Mouse (Mus musculus) hindbrain, embryonic 16.5 days (tissue): ENCODE data around the gene Ubald2. TPM values are rescaled to one million over a fixed set of nuclear protein-coding genes. Genes with fewer than 3 reads are reported as not detected.
"Not testable (repeated sequence)": the region's sequence is repeated elsewhere in the genome, so short reads cannot be mapped to it uniquely, and the experiment has no call there.

Experiments
- ATAC-seq: fragments of 200-750 bp; cut with Nextera tagmentation; 2 replicates; pipeline ENCODE4 v1.8.0; 2017; ENCODE audit warnings: moderate TSS enrichment, moderate library complexity
- H3K27ac ChIP-seq: fragments of 300-500 bp; sonication (generic); 2 replicates; pipeline ENCODE4 v1.5.1; 2014; ENCODE audit warnings: low read depth, mild to moderate bottlenecking, control low read depth, low read length, moderate library complexity
- H3K27me3 ChIP-seq: fragments of 300-500 bp; sonication (generic); replicated peaks from 2 replicates; pipeline ENCODE4 v1.6.1; 2014; ENCODE audit warnings: low read length; ENCODE audit not compliant: control insufficient read depth, insufficient read depth
- H3K36me3 ChIP-seq: fragments of 300-500 bp; sonication (generic); 2 replicates; pipeline ENCODE4 v1.6.1; 2014; ENCODE audit warnings: mild to moderate bottlenecking, low read length, moderate library complexity, mixed read lengths; ENCODE audit not compliant: control insufficient read depth, insufficient read depth
- H3K4me1 ChIP-seq: fragments of 300-500 bp; sonication (generic); 2 replicates; pipeline ENCODE4 v1.6.1; 2014; ENCODE audit warnings: low read depth, low read length; ENCODE audit not compliant: control insufficient read depth, insufficient read depth
- H3K4me2 ChIP-seq: fragments of 300-500 bp; sonication (generic); 2 replicates; pipeline ENCODE4 v1.6.1; 2014; ENCODE audit warnings: mild to moderate bottlenecking, low read length, control low read depth, moderate library complexity
- H3K4me3 ChIP-seq: fragments of 300-500 bp; sonication (generic); 2 replicates; pipeline ENCODE4 v1.5.1; 2014; ENCODE audit warnings: mild to moderate bottlenecking, low read length, control low read depth, moderate library complexity
- H3K9ac ChIP-seq: fragments of 300-500 bp; sonication (generic); 2 replicates; pipeline ENCODE4 v1.6.1; 2014; ENCODE audit warnings: low read depth, mild to moderate bottlenecking, control low read depth, low read length, moderate library complexity
- H3K9me3 ChIP-seq: fragments of 300-500 bp; sonication (generic); 2 replicates; pipeline ENCODE4 v1.6.1; 2014; ENCODE audit warnings: mild to moderate bottlenecking, low read length, moderate library complexity; ENCODE audit not compliant: control insufficient read depth
- WGBS: fragments of 180-500 bp; shearing (Covaris S2); extraction: QIAGEN DNeasy Blood & Tissue Kit; methylation state at CpG from one replicate; pipeline ENCODE4 v1.1.7; 2014; 5-methylcytosine and 5-hydroxymethylcytosine counted together
- polyA plus RNA-seq: library from polyadenylated mRNA; unstranded; fragments of >200 nt; fragmentation: Nextera tagmentation; extraction: Ambion mirVana; gene quantifications from 2 replicates; pipeline ENCODE4 v1.2.1, GENCODE M21; 2015

Ubald2 gene
- polyA plus RNA-seq, 1 experiment from 2014 or later, result 28.3 TPM

DNA sequence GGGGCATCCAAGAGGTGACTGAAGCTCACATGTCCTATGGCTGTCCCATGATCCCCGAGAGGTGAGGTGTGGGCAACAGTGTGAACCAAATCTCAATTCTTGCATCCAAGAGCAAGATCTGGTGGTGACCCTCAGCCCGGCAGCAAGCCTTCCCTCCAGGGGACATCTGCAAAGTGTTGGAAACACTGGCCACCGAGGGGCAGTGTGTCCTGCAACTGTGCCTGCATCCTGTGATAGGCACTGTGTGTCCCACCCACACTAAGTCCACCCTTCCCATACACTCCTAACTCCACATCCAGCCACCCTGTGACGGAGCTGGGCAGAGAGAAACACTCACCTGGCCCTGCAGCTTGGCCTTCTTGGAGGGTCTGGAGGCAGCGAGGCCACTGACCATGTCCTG lies 13.9 kb downstream of the Ubald2 start:
- Histone ChIP-seq H3K4me2 (no peak overlapping the region), H3K36me3 (no peaks in the 10 kb centered on the region), H3K9ac (no peak overlapping the region), H3K27ac (no peak overlapping the region), H3K4me1 (peaks cover 4% of the 10 kb centered on the region; the same call in 1 of the 2 replicates), H3K9me3 (peaks cover 2% of the 10 kb centered on the region; the same call in 1 of the 2 replicates), H3K27me3 (peaks cover 10% of the 10 kb centered on the region), H3K4me3 (no peak overlapping the region)
- WGBS, result 74% methylated on average over 5 of the region's 5 CpGs
- no peak for ATAC-seq

DNA sequence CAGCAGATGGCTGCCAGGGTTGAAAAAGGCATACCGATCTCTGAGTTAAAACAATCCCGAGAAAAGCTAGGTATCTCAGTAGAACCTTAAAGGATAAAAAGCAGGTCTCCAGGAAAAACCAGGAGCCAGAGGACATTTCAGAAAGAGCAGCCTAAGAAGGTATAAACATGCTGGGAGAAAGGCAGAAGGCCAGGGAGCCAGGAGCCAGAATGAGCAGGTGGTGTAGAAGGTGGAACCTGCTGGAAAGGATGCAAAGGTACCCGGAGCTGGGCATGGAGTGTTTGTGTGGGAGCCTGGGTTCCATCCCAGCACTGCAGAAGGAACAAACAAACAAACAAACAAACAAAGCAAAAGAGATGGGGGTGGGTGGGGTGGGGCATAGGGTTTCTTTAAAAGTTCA lies 15.4 kb downstream of the Ubald2 start:
- H3K4me1 ChIP-seq, result peaks cover 4% of the 10 kb centered on the region; the same call in 1 of the 2 replicates
- H3K4me3 ChIP-seq, result no peak overlapping the region
- ATAC-seq, result no peak
- no peaks in the 10 kb centered on the region for H3K36me3 ChIP-seq
- WGBS, result 94% methylated on average over 3 of the region's 3 CpGs
- no peak overlapping the region for H3K27ac ChIP-seq
- H3K9ac ChIP-seq, result no peak overlapping the region
- peaks cover 10% of the 10 kb centered on the region for H3K27me3 ChIP-seq
- H3K4me2 ChIP-seq, result no peak overlapping the region
- H3K9me3 ChIP-seq, result peaks cover 2% of the 10 kb centered on the region; the same call in 1 of the 2 replicates

DNA sequence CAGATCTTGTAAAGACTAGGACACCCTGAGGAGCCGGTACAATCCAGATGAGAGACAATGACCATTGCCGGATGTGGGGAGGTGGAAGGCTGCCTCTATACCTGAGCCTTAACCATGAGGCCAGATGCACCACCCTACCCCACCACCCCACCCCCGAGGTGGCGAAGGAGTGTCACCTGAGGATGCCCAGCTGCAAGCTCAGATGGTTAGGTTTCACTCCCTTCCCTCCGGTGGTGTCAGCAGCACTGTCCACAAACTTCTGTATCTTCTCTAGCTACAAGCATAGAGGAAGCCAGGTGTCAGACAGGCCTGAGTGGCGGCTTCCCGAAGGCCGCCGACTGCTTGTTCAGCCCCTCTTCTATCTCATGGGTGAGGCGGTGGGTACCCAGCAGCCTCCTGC lies 20.0 kb downstream of the Ubald2 start:
- peaks cover 2% of the 10 kb centered on the region; the same call in 1 of the 2 replicates for H3K9me3 ChIP-seq
- H3K4me1 ChIP-seq, result no peaks in the 10 kb centered on the region
- H3K27ac ChIP-seq, result no peak overlapping the region
- no peak for ATAC-seq
- 86% methylated on average over 10 of the region's 10 CpGs for WGBS
- H3K27me3 ChIP-seq, result no peaks in the 10 kb centered on the region
- no peaks in the 10 kb centered on the region for H3K36me3 ChIP-seq
- no peak overlapping the region for H3K4me3 ChIP-seq
- H3K9ac ChIP-seq, result no peak overlapping the region
- H3K4me2 ChIP-seq, result no peak overlapping the region

DNA sequence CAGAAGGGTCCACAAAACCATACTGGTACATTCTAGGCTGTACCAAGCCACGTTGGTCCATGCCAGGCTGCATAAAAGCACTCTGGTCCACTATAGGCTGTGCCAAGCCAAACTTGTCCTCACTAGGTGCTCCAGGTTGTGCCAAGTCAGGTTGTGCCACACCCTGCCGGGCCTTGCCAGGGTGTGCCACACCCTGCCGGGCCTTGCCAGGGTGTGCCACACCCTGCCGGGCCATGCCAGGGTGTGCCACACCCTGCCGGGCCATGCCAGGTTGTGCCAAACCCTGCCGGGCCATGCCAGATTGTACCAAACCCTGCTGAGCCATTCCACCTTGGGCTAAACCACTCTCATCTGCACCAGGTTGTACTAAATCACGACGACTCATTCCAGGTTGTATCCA lies 22.3 kb downstream of the Ubald2 start:
- Histone ChIP-seq H3K27ac (no peak overlapping the region), H3K4me3 (no peak overlapping the region), H3K9me3 (no peaks in the 10 kb centered on the region), H3K4me1 (no peaks in the 10 kb centered on the region), H3K27me3 (no peaks in the 10 kb centered on the region), H3K9ac (no peak overlapping the region), H3K36me3 (no peaks in the 10 kb centered on the region), H3K4me2 (no peak overlapping the region)
- 85% methylated on average over 8 of the region's 8 CpGs for WGBS
- ATAC-seq, result no peak

DNA sequence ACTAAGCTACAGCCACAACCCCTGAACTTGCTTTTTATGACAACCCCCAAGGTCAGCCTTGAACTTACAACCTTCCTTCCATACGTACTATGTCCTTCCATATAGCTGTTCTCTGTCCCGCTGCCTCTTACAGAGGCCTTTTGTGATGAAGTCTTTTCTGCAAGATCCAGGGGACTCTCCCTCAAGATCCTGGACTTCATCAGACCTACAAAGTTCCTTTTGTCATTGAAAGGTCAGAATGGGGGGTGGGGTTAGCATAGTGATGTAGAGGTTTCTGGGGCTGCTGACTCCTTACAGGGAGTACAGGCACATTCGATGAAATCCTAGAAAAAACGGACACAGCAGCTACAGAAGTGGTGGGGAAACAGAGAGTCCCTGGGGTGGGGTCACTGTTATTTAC lies 25.9 kb downstream of the Ubald2 start:
- Histone ChIP-seq H3K27me3 (no peaks in the 10 kb centered on the region), H3K36me3 (no peaks in the 10 kb centered on the region), H3K9me3 (no peaks in the 10 kb centered on the region), H3K9ac (no peak overlapping the region), H3K4me1 (no peaks in the 10 kb centered on the region), H3K4me3 (no peak overlapping the region), H3K4me2 (no peak overlapping the region), H3K27ac (no peak overlapping the region)
- 61% methylated on average over 4 of the region's 4 CpGs for WGBS
- ATAC-seq, result no peak

DNA sequence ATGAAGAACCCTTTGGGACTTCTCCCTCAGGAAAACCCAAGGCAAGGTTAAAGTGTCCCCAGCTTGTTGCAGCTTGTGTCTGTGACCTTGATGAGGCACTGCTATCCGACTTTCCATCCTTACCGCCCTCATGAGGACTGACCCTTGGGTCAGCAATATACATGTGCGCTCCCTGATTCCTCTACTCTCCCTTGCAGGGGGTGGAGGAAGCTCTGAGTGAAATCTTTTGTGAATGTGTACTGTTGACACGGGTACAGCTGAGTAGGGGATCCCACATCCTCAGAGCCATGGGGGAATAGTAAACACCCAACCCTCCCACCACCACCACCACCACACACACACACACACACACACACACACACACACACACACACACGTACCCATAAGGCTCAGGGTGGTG lies 29.4 kb downstream of the Ubald2 start:
- ATAC-seq, result peak; percentile 4; the same call in 1 of the 2 replicates
- 70% methylated on average over 5 of the region's 5 CpGs for WGBS

DNA sequence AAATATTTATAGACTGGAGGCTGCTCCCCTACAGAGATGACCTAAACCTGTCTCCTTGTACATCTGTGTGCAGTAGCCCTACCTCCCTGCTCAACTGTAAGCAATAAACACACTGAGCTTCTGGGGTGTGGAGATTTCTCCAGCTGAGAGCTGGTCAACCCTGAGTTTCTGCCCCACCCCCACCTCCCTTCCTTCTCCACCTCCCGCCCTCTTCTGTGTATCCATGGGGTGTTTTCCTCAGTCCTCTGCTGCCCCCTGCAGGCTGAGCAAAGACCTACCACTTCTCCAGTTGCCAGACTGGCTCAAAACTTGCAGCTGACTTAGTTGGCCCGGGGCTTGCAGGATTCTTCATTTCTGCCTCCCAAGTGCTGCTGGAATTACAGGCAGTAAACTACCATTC lies 29.9 kb downstream of the Ubald2 start:
- H3K9ac ChIP-seq, result no peak overlapping the region
- no peaks in the 10 kb centered on the region for H3K4me1 ChIP-seq
- ATAC-seq, result peak; percentile 60
- H3K4me2 ChIP-seq, result no peak overlapping the region
- WGBS, result 21% methylated on average over 2 of the region's 2 CpGs
- no peaks in the 10 kb centered on the region for H3K36me3 ChIP-seq
- no peak overlapping the region for H3K27ac ChIP-seq
- H3K27me3 ChIP-seq, result no peaks in the 10 kb centered on the region
- H3K4me3 ChIP-seq, result no peak overlapping the region
- no peaks in the 10 kb centered on the region for H3K9me3 ChIP-seq

More for the DNA sequence above, 29.4 kb downstream of the Ubald2 start:
- Histone ChIP-seq H3K4me1 (no peaks in the 10 kb centered on the region), H3K4me2 (no peak overlapping the region), H3K4me3 (no peak overlapping the region), H3K9ac (no peak overlapping the region), H3K9me3 (no peaks in the 10 kb centered on the region), H3K36me3 (no peaks in the 10 kb centered on the region), H3K27me3 (no peaks in the 10 kb centered on the region), H3K27ac (no peak overlapping the region)

DNA sequence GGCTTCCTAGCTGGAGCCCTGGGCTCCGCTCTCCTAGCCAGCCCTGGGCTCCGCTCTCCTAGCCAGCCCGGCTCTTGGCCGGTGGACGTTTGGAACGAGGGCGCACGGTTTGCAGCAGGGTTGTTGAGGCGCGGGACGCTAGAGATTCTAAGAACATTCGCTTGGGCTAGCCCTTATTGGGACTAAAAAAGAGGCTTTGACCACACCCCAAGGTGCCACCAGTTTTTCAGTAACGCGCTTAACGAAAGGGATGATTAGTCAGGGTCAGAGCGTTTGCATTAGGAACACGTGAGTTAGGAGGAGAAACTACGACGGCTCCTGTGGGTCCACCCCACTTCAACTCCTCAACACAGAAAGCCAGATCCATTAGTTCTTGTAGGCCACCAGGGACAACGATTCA lies 32.2 kb downstream of the Ubald2 start, which contains the start of gene Qrich2:
Qrich2 (minus strand) TSS at position 101 of the 400 bp plus-strand sequence.
- Histone ChIP-seq H3K36me3 (peaks cover 6% of the 10 kb centered on the region), H3K4me3 (no peak within 1 kb of the TSS), H3K9me3 (no peaks in the 10 kb centered on the region), H3K9ac (no peak within 1 kb of the TSS), H3K4me1 (no peaks in the 10 kb centered on the region), H3K27me3 (no peaks in the 10 kb centered on the region), H3K27ac (no peak within 1 kb of the TSS), H3K4me2 (no peak within 1 kb of the TSS)
- 63% methylated on average over 20 of the region's 20 CpGs for WGBS
- ATAC-seq, result no peak

DNA sequence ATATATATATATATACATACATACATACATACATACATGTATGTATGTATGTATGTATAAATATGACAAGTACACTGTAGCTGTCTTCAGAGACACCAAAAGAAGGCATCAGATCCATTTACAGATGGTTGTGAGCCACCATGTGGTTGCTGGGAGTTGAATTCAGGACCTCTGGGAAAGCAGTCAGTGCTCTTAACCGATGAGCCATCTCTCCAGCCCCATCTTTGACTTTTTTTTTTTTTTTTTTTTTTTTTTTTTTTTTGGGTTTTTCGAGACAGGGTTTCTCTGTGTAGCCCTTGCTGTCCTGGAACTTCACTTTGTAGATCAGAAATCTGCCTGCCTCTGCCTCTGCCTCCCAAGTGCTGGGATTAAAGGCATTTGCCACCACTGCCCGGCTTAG lies 34.4 kb downstream of the Ubald2 start:
- not testable (repeated sequence) for H3K4me2 ChIP-seq, ATAC-seq, H3K9me3 ChIP-seq, H3K27ac ChIP-seq, H3K27me3 ChIP-seq, H3K4me1 ChIP-seq, H3K4me3 ChIP-seq, H3K9ac ChIP-seq
- 82% methylated on average over 3 of the region's 3 CpGs for WGBS
- H3K36me3 ChIP-seq, result peaks cover 27% of the 10 kb centered on the region

DNA sequence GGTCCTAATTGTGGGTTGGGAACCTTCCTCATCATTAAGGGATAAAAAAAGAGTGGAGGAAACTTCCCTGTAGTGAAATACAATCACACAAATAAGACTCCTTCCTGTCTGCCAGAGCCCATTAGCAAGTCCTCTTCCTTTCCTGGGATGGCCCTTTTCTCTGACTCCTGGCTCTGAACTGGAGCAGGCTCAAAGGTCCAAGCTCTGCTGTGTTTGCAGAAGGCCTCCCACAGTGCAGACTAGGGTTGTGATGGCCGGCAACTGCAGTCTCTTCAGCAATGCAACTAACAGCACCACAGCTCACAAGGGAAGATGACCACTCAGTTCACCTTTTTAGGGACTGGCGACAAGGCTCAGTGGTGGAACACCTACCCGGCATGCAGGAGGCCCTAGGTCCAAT lies 36.4 kb downstream of the Ubald2 start:
- Histone ChIP-seq H3K9me3 (no peaks in the 10 kb centered on the region), H3K4me2 (no peak overlapping the region), H3K36me3 (peaks cover 31% of the 10 kb centered on the region), H3K9ac (no peak overlapping the region), H3K27ac (no peak overlapping the region), H3K4me3 (no peak overlapping the region), H3K27me3 (no peaks in the 10 kb centered on the region), H3K4me1 (no peaks in the 10 kb centered on the region)
- 0 out of 2 replicates have a peak, but pooled peaks have one; percentile 27 for ATAC-seq
- 77% methylated on average over 3 of the region's 3 CpGs for WGBS
